Mouse (Mus musculus) retina, postnatal 1 day (tissue): ENCODE measurements around the gene Nectin2.

ENCODE experiments used
- DNase-seq: peaks from one replicate; pipeline ENCODE4 v3.0.0-alpha.2; 2012

Gene Nectin2

DNA sequence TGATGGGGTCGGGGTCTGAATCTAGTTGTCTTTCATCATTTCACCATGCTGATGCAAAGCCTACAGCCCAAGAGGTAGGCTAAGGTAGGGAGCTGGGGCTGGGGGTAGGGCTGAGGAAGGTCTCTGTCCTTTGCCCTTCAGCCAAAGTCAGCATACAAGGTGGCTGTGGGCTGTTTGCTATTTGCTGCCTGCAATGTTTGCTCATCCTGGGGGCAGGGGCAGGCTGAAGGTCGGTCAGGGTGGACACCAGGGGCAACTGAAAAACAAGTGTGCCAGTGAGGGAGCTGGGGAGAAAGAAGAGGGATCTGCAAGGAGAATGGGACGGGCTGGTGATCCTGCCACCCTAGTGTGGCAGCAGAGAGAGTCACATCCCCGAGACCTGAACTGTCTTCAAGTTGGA, 64.9 kb downstream of the Nectin2 start:
- DNase-seq = no peak

DNA sequence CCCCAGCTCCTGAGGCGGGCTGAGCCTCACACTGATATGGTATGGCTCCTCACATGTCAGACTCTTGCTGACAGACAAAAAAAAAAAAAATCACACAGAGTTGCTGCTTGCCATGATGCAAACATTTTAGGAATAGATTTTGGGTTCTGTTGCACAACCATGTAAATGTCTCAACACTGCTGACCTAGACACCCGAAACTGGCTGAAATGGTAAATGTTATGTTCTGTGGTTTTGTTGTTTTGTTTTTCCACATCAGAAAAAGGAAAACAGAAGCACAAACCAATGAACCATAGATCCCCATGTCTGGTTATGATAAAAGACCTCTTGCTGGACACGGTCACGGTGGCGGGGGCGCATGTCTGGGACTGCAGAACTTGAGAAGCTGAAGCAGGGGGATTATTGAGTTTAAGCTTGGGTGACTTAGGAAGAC, 66.5 kb downstream of the Nectin2 start:
- no peak for DNase-seq

DNA sequence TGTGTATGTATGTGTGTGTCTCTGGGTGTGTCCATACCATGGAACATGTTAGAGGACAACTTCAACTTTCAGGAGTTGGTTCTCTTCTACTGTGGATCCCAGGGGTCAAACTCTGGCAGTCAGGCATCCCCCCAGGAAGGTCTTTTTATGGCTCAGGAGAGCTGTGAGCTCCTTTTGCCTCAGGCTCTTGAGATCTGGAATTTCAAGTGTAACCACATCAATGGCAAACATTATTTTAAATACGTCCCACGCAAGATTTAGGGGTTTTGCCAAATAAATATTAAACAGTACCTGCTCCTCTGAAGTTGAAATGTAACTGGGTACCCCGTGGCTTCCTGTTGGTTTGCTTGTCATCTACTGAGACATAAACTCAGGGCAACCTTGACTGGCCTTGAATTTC, 67.3 kb downstream of the Nectin2 start:
- no peak for DNase-seq

DNA sequence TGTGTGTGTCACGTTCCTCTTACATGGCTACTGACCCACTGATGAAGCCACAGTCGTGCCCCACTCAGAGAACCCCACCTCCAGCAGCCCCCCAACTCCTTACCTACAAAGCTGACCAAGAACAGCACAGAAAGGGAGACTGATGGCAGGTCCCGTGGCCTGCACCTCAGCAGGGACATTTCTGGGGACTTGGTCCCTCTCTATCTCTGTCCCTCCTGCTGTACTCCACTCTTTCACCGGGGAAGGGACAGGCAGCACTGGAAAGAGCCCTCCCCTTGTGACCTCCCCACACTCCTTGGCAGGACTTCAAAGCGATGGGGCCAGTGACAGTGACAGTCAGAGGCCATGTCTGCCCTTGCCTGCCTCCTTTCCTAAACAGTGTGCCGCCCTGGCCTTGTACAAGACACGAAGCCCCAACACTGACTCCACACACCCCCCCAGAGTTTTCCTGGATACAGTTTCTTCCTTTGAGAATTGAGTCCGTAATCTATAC, 69.0 kb downstream of the Nectin2 start, which contains the start of the genes Gm44805 and Apoc4:
TSS of gene Gm44805 (minus strand) at position 222 of the 493 bp plus-strand sequence.
TSS of gene Apoc4 (minus strand) at position 278 of the 493 bp plus-strand sequence.
- no peak for DNase-seq

DNA sequence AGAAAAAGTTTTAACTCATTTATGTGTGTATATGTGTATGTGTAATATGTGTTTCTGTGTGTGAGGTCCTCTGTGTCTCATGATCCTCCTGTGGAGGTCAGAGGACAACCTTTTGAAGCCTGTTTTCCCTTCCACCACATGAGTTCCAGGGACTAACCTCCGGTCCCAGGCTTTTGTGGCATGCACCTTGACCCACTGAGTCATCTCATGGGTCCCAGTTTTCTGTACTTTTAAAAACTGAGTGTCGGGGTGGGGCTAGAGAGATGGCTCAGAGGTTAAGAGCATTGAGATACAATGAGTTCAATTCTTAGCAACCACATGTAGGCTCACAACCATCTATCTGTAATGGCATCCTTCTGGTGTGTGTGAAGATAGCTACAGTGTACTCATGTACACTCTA, 69.6 kb downstream of the Nectin2 start:
- DNase-seq = no peak

DNA sequence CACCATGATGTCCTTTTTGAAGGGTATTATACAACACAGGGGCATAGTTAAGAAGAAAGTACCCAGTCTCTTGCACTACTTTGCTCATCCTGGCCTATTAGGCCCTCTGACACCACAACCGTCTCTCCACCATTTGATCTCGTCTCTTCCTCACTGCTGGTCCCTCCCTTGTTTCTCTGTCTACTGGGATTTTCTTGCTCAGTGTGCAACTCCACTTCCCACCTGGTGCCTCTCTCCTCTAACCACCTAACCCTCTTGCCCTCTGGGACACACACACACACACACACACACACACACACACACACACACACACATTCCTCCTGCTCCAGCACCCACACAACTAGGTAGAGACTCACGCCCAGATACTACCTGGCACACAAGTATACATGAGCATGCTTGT, 71.4 kb downstream of the Nectin2 start:
- DNase-seq = no peak

DNA sequence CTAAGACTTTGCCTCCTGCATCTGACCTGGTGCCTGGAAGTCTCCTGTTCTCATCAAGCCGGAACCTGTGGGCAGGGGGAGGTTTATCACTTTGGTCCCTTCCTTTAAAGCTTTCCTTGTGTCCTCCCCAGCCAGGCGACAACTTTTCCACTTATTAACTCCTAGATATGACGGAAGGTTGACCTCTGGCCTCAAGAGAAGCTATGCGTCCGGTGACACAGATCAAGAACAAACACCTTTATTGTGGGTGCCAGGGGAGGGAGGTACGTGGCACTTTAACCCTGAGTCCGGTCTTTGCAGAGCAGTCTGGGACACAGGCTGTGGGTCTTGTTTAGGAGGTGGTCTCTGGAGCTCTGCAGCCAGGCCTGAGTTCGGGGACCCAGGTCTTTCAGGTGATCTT, 72.4 kb downstream of the Nectin2 start, which contains the start of gene Apoc2:
TSS of gene Apoc2 (minus strand) at position 70 of the 400 bp plus-strand sequence.
- DNase-seq = no peak

DNA sequence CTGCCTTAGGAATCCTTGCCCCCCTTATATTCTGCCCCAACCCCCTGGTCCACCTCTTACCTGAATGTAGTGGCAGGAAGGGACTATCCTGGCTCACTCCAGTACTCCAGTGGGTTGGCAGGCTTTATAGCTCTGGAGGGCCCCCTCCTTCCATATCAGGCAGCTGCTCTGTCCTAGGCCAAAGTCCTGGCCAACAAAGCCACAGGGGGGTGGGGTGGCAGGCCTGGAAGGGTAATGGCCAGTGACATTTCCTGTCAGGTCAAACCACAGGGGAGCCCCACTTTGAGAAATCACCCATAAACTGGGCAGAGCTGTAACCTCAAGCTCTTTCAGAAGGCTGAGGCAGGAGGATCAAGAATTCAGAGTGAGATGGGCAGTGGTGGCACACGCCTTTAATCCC, 73.6 kb downstream of the Nectin2 start:
- DNase-seq = no peak

DNA sequence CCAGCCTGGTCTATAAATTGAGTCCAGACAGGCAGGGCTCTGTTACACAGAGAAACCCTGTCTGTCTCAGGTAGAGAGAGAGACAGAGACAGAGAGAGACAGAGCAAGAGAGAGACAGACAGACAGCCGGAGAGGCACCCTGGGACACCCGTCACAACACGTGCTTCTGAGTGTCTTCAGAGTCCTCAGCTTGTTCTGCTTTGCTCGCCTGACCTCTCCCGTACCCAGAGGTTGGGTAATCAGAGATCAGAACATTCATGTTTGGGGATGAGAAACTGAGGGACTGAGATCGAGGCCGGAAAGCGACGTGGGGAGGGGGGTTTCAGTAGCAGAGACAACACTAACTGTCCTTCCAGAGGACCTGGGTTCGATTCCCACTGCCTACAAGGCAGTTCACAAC, 74.5 kb downstream of the Nectin2 start:
- DNase-seq = no peak

DNA sequence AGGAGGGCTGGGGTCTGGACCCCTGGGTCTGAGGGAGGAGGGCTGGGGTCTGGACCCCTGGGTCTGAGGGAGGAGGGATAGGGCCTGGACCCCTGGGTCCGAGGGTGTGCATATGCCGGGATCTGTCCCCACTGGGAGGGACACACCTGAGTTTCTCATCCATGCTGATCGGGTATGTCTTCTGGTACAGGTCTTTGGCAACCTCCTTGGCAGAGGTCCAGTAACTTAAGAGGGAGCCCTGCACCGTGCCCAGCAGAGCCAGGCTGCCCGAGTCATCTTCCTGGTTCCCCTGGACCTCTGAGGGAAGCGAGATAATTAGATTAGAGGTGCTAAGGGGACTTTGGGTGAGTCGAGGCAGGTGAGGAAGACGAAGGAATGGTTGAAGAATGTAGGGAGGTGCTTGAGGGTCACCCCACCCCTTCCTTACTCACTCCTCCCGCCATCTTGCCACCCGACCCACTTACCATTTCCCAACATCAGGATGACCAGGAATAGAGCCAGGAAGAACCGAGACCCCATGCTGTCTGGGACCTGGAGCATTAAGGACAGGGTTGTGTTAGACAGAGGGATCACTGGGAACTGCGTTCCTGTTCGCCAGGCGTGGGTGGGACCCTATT, 77.1 kb downstream of the Nectin2 start:
- DNase-seq = no peak

DNA sequence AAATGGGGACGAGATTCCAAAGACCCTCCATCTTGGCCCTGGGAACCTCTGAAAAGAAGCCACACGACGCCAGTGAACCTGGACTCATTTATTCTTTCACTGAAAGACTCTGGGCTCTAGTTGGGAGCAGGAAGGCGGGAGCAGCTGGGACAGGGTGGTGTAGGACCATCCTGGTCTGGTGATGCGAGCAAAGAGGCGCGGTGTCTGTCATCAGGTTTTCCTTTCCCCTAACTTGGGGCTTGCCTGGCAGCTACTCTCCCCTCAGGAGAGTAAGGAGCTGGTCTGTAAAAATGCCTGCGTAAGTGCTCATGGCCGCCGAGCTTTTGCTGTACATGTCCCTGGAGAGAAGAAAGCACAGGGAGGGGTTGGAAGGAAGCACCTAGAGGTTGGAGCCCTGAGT, 78.8 kb downstream of the Nectin2 start:
- DNase-seq = no peak

DNA sequence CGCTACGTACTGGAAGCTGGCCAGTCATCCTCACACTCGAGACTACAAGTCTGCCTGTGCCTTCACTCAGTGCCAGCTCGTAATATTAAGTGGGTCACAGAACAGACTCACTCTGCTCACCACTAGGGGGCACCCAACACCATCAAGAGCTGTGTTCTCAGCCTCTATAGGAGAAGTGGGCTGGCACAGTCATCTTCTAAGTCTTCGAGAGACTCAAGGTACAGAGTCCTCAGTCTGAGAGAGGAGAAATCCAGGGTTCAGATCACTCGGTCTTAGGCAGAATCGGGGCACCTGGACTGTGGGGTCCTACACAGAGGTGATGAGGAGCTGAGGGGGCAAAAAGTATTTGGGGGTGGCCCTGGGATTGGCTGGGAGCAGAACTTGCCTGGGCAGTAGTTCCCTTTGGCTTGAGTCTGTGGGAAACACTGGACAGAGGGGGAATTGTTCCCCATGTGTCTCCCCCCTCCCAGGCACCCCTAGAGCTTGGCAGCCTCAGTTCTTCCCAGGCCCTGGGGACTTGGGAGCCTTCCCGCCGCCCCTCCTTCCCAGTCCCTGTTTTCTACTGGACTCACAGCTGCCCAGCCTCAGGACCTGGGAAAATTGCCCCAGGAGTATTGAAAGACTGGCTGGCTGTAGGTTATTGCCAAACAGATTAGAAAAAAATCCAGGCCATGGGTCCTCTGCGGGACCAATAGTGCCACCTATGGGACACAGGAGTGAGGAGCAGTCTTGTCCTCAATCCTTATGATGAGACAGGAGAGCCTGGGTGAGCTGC, 81.1 kb downstream of the Nectin2 start:
- peak; percentile 96 for DNase-seq

DNA sequence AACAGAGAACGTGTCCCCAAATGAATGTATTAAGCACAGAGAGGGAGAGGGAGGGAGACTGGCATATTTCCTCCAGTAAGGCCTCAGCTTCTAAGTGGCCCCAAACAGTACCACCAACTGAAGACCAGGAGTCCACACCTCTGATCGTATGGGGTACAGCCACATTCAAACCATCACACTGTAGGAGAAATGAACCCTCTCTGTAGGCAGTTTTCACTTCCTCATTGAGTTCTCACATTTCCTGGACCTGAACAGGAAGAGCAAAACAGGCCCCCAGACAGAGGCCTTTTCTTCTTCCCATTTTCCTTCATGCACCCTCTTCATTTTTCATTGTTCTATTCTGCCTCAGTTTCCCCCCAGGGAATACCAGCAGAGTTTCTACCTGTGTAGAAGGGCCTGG, 82.8 kb downstream of the Nectin2 start:
- no peak for DNase-seq

DNA sequence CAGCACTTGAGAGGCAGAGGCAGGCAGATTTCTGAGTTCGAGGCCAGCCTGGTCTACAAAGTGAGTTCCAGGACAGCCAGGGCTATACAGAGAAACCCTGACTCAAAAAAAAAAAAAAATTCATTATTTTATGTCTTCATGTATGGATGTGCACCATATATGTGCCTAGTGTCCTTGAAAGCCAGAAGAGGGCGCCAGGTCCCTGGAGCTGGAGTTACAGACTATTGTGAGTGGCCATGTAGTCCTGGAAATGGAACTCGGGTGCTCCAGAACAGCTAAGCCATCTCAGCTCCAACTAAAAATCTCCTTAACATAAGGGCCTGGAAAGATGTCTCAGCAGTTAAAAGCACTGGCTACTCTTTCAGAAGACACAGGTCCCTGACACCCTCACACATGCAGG, 83.5 kb downstream of the Nectin2 start:
- DNase-seq = peak; percentile 36
